Mouse (Mus musculus): ENCODE measurements around the gene Phldb1.
"Not testable (repeated sequence)": the region's sequence is repeated elsewhere in the genome, so short reads cannot be mapped to it uniquely, and the experiment has no call there.

Gene Phldb1

DNA sequence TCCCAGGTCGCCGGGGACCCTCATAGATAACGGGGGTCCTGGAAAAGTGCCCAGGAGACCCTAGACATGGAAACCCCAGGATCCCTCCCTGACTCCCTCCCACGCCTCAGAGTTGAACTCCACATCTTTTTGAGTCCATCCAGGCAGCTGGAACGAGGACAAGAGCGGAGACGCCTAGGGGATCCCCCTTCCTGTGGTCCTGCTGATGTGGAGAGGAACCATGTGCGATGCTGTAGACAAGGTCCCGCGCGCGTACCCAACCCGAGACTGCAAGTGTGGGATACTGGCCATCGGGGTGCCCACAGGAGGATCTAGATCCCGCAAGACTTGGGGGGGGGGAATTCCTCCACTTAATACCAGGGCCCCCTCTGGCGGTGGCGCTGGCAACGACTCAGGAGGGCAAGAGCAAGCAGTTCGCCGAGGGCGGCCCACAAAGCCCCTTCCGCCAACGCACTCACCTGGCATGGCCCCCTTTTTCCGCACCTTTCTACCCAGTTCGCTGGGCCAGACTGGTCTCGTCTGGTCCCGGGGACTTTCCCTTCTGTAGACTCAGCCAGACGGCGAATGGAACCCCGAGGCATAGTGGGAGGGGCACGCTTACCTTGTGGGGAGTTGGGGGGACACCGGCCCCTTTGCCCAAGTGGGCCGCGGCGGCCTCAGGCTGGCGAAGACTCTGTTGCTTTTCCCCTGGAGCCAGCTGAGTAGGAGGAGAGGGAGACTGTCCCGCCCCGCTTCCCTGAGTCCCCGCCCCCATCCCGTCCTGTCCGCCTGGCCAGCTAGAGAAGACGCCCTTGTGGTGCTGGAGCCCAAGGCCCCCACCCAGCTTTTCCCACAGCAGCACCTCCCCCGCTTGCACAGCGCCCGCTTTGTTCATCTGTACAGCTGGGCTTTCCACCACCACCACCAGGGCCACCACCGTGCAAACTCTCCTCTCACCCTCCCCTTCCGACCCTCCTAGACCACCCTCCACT, at the start of gene Phldb1:
Gene Phldb1 (minus strand): TSS at position 675 of the 971 bp plus-strand sequence.
- in situ Hi-C loops (cut with MseI, MboI): no loop called here

GRCm38 (mm10) chr9:44772750-44773651, 38.0 kb upstream of the Phldb1 start:
- in situ Hi-C loops (cut with MseI, MboI): no loop called here

GRCm38 (mm10) chr9:44772392-44772749, 37.4 kb upstream of the Phldb1 start:
- in situ Hi-C loops (cut with MseI, MboI): no loop called here

GRCm38 (mm10) chr9:44771376-44771775, 36.4 kb upstream of the Phldb1 start:
- in situ Hi-C loops (cut with MseI, MboI): no loop called here

DNA sequence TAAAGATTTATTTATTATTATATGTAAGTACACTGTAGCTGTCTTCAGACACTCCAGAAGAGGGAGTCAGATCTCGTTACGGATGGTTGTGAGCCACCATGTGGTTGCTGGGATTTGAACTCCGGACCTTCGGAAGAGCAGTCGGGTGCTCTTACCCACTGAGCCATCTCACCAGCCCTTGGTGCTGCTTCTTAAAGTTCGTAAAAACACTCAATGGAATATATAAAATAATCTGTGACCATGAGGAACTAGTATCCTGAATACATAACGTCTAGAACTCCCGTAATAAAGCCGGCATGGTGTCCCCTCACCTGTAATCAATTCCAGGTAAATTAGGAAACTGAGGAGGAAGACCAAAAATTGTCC, 33.0 kb upstream of the Phldb1 start:
- in situ Hi-C loops (cut with MseI, MboI): not testable (repeated sequence)

GRCm38 (mm10) chr9:44767101-44768028, 32.4 kb upstream of the Phldb1 start, which contains the start of the genes Arcn1 and Ift46:
Gene Arcn1 (minus strand): TSS chr9:44767845.
Gene Ift46 (plus strand): TSS chr9:44767908.
- in situ Hi-C loops (cut with MseI, MboI): no loop called here

- in situ Hi-C loops (cut with MseI, MboI): no loop called here
These were observed 25.9 kb upstream of the Phldb1 start for GRCm38 (mm10) chr9:44760873-44761272.

- in situ Hi-C loops (cut with MseI, MboI): no loop called here
These were observed 13.5 kb upstream of the Phldb1 start for GRCm38 (mm10) chr9:44748473-44748872.

GRCm38 (mm10) chr9:44747341-44747740, 12.3 kb upstream of the Phldb1 start:
- in situ Hi-C loops (cut with MseI, MboI): no loop called here

DNA sequence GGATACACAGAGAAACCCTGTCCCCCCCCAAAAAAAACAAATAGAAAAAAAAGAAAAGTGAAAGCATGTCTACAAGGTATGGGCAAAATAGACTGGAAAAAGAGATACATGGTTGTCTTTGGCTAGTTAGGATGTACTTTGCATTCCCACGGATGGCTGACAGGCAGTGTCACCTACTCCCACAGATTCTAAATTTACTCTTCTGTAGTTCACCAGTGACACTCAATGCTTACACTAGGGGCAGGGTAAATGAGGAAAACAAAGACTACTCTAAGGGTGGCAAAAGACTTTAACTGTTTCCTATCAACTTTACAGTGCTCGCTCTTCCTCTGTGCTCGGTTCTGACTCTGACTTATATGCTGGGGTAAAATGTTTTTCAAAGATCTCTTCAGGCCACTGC, 11.7 kb upstream of the Phldb1 start:
- in situ Hi-C loops (cut with MseI, MboI): no loop called here

- in situ Hi-C loops (cut with MseI, MboI): no loop called here
These were observed 10.4 kb upstream of the Phldb1 start for GRCm38 (mm10) chr9:44745371-44745770.

DNA sequence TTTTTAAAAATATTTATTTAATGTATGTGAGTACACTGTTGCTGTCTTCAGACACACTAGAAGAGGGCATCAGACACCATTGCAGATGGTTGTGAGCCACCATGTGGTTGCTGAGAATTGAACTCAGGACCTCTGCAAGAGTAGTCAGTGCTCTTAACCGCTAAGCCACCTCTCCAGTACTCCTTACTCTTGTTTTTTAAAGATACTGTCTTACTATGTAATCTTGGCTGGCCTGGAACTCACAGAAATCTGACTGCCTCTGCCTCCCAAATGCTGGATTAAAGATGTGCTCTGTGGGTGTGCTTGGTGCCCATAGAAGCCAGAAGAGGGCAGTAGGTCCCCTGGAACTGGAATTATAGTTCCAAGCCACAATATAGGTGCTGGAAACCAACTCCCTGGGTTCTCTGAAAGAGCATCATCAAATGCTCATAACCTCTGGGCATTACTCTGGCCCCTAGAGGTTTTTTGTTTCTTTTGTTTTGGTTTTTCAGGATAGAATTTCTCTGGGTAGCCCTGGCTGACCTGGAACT, 5.7 kb upstream of the Phldb1 start:
- in situ Hi-C loops (cut with MseI, MboI): no loop called here

DNA sequence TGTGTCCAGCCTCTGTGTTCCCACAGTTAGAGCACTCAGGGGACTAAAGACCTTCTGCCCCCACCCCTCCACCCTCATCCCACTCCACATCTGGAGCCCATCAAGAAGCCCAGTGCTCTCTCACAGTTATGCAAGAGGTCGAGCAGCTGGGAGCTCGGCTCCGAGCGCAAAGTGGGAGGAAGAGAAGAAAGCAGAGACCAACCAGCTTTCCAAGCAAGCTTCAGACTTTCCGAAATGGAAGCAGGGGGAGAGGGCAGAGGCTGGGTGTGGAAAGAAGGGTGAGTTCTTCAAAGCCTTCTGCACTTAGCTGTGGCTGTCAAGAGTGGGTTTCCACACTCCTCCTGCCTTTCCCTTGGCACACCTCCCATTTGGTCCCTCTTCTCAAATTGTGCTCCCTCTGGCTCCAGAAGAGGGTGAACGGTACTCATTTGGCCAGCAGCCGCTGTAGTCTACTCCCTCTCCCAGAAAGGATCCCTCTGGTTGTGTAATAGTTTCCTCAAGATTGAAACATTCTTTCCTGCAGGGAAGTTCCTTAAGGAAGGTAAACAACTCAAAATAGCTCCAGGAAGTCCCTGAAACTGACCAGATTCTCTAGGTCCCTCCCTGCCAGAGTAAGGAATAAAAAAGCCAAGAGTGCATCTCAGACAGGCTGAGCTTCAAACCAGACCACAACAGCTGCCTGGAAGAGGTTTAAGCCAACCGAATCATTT, 2.4 kb upstream of the Phldb1 start:
- in situ Hi-C loops (cut with MseI, MboI): no loop called here

DNA sequence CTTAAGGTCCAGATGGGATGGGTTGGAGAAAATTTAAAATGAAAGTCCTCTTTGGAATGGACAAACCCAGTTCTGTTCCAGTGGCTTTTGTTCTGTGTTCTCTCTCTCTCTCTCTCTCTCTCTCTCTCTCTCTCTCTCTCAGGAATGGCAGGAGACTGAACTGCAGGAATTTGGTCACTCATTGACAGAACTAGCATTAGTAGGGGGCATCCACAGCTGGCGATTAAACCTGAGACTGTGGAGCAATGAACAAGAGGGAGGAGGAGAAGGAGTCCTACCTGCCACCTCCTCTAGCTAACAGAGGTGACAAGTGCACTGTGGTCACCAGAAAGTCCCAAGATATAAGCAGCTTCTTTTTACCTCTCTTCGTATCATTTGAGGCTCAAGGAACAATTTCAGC, 1.3 kb upstream of the Phldb1 start:
- in situ Hi-C loops (cut with MseI, MboI): no loop called here

DNA sequence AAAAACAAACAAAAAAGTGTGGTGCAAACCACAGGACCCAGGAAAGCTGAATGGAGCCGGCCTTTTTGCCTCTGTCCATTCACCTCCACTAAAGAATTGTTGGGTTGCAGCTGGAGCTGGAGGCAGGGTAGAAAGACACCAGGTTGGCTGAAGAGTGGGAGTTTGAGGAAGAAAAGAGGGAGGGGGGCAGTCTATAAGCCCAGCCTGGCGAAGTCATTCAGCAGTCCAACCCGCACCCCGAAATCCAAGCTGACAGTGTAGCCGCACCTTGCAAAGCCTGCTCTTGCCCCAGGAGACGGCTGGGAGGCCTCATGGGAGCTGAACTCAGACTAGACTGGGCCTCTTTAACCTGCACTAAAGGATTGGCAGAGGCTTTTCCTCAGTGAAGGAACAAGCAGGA, 888 bp upstream of the Phldb1 start:
- in situ Hi-C loops (cut with MseI, MboI): no loop called here

DNA sequence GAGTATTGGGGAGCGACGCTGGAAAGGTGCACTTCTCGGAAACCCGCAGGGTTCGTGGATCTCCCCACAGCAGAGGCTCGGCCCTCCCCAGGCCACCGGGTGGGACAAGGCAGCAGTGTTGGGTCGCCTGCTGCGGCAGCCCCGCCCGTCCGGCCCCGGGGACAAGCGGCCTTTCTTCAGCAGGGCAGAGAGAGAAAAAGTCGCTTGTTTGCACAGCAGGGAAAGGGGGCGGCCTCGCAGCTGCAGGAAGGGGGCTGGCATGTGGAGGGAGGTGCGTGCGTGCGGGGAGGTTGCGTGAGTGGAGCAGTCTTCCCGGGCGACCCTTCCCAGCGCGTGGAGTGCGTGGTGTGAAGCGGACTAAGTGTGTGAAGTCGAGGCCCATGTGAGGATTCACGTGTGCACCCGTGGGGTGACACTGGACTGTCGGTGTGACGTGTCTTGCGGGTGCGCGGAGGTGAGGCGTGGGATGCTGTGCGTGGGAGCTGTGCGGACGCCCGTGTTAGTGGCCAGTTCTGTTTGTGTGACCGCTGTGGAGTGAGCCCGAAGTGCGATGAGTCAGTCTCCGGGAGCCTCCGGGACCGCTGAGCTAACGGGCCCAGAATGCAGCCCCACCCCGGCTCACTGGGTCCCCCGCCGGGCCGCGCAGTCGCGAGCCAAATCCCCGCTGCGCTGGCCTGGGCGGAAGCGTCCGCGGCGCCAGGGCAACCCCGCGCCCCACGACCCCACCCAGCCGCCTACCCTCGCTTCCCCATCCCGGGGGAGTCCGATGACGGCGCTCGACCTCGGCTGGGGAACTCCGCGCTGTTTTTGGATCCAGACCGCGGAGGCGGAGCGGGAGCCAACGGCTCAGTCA, 1.1 kb downstream of the Phldb1 start:
- in situ Hi-C loops (cut with MseI, MboI): no loop called here

DNA sequence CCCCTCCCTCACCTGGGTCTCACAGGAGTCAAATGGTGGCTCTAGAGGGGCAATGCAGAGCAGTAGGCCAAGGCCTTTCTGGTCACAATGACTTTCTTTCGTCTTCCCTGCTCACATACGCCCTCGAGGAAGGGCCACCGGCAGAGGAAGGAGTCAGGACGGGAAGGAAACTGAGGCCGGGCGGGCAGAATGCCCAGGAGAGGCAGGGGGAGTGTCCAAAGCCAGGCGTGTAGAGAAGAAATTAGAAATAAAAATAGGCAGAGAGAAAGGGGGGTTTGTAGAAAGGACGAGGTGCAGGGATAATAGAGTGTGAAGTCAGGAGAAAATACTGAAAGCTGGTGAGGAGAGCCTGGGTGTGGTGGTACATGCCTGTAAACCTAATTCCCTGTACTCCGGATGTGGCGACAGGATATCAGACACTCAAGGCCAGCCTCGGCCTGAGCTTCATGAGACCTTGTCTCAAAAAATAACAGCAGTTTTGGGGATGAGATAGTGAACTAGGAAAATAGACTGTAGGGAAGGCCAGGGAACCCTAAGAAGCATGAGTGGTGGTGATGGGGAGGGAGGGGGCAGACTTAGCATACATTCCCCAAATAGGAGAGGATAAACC, 2.0 kb downstream of the Phldb1 start:
- in situ Hi-C loops (cut with MseI, MboI): no loop called here

DNA sequence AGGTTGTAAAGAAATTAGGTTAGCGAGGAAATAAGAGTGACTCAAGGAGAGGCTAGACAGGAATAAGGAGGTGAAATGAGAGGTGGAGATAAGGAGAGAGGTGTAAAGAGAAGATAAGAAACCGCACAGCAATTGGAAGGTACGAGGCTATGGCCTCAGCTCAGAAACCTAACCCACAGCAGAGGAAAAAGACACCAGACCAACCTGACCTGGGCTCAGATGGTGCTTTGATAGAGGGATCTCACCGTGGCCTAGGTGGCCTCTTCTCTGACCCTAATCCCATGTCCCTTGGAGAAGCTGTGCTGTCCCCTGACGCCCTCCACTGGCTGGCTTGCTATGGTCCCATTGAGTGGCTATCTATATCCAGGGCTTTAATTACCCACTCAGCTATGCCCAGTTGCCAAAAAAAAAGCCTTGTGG, 2.9 kb downstream of the Phldb1 start:
- in situ Hi-C loops (cut with MseI, MboI): no loop called here

GRCm38 (mm10) chr9:44727441-44727840, 7.6 kb downstream of the Phldb1 start:
- in situ Hi-C loops (cut with MseI, MboI): no loop called here

All from mouse trophoblast stem cell (cell line).